Comparison of ENCODE assay signal across 20 mouse cellular contexts in genomic region chr12:112745716-112746115, GRCm38 (mm10). TPM values are rescaled to one million over a fixed set of nuclear protein-coding genes. Genes with fewer than 3 reads are reported as not detected.
DNase-seq lines count a peak whose midpoint lies in the region; ATAC-seq lines count a peak whose summit lies in the region.
"Had no signal": no experiment of that assay in that cellular context is flagged by ENCODE, and none has a peak within 500 bp of the region (broad histone marks: within the 10 kb centered on the region; RNA-seq: fewer than 3 reads in every experiment).

No protein-coding gene starts in this region.

- H3K9me3 ChIP-seq in embryonic facial prominence, embryonic 13.5 days = no peaks in the 10 kb centered on the region
- H3K9me3 ChIP-seq in embryonic facial prominence, embryonic 10.5 days = no peaks in the 10 kb centered on the region
- no peaks in the 10 kb centered on the region for H3K9me3 ChIP-seq in midbrain, embryonic 13.5 days
- H3K9me3 ChIP-seq in midbrain, embryonic 11.5 days (ENCODE audit: control insufficient read depth, low read length) = no peaks in the 10 kb centered on the region
- H3K9me3 ChIP-seq: embryonic facial prominence, embryonic 12.5 days; heart, embryonic 12.5 days; megakaryocyte, embryonic 14.5 days had no signal

- H3K36me3 ChIP-seq in embryonic facial prominence, embryonic 13.5 days = peaks cover 46% of the 10 kb centered on the region
- H3K36me3 ChIP-seq in embryonic facial prominence, embryonic 10.5 days (replicated peaks) = peaks cover 26% of the 10 kb centered on the region
- H3K36me3 ChIP-seq in midbrain, embryonic 13.5 days = peaks cover 26% of the 10 kb centered on the region
- no peaks in the 10 kb centered on the region for H3K36me3 ChIP-seq in midbrain, embryonic 11.5 days (ENCODE audit: control insufficient read depth, insufficient read depth, low read length)

- no peak overlapping the region for H3K27ac ChIP-seq in embryonic facial prominence, embryonic 13.5 days
- no peak overlapping the region for H3K27ac ChIP-seq in embryonic facial prominence, embryonic 10.5 days (replicated peaks)
- no peak overlapping the region for H3K27ac ChIP-seq in midbrain, embryonic 13.5 days
- no peak overlapping the region for H3K27ac ChIP-seq in midbrain, embryonic 11.5 days (ENCODE audit: low read depth, low read length)
- H3K27ac ChIP-seq: embryonic facial prominence, embryonic 12.5 days; stomach, postnatal 0 days had no signal

- ATAC-seq in embryonic facial prominence, embryonic 13.5 days (ENCODE audit: insufficient number of reproducible peaks, insufficient read depth, low FRiP score, low TSS enrichment, low read depth) = no peak
- ATAC-seq in midbrain, embryonic 13.5 days = no peak
- no peak for ATAC-seq in midbrain, embryonic 11.5 days (ENCODE audit: low FRiP score)
- ATAC-seq: liver, postnatal 0 days had no signal

- no peaks in the 10 kb centered on the region for H3K27me3 ChIP-seq in embryonic facial prominence, embryonic 13.5 days
- no peaks in the 10 kb centered on the region for H3K27me3 ChIP-seq in embryonic facial prominence, embryonic 10.5 days (replicated peaks; ENCODE audit: low read depth, poor library complexity, severe bottlenecking)
- H3K27me3 ChIP-seq in midbrain, embryonic 13.5 days = no peaks in the 10 kb centered on the region
- no peaks in the 10 kb centered on the region for H3K27me3 ChIP-seq in midbrain, embryonic 11.5 days (ENCODE audit: control insufficient read depth, insufficient read depth, low read length)
- H3K27me3 ChIP-seq: embryonic facial prominence, embryonic 12.5 days; heart, embryonic 12.5 days had no signal

- no peak overlapping the region for H3K4me3 ChIP-seq in embryonic facial prominence, embryonic 13.5 days
- H3K4me3 ChIP-seq in embryonic facial prominence, embryonic 10.5 days = no peak overlapping the region
- H3K4me3 ChIP-seq in midbrain, embryonic 13.5 days (replicated peaks) = no peak overlapping the region
- no peak overlapping the region for H3K4me3 ChIP-seq in midbrain, embryonic 11.5 days (ENCODE audit: low read depth, low read length)
- H3K4me3 ChIP-seq: embryonic facial prominence, embryonic 12.5 days; heart, embryonic 12.5 days; megakaryocyte, embryonic 14.5 days had no signal

- DNase-seq in embryonic facial prominence, embryonic 10.5 days (ENCODE audit: low spot score) = no peak
- peak; percentile 88 for DNase-seq in heart, adult 11 months
- DNase-seq in heart, postnatal 4 days = no peak
- DNase-seq in midbrain, embryonic 11.5 days (ENCODE audit: low spot score, missing footprints) = no peak
- no peak for DNase-seq in layer of hippocampus, adult 9-10 months (ENCODE audit: low spot score)
- DNase-seq: adrenal gland, postnatal 14 days; heart, postnatal 36 days; liver; liver, postnatal 0 days; lung, postnatal 14 days; right cerebral cortex, postnatal 25 days had no signal

- no peak overlapping the region for H3K4me2 ChIP-seq in embryonic facial prominence, embryonic 13.5 days
- no peak overlapping the region for H3K4me2 ChIP-seq in midbrain, embryonic 13.5 days (replicated peaks)
- no peak overlapping the region for H3K4me2 ChIP-seq in midbrain, embryonic 11.5 days
- H3K4me2 ChIP-seq: embryonic facial prominence, embryonic 12.5 days; heart, embryonic 12.5 days had no signal

- 0 out of 2 replicates have a peak overlapping the region, but pooled peaks have one; percentile 32 for H3K9ac ChIP-seq in embryonic facial prominence, embryonic 13.5 days
- peak overlapping the region; percentile 15; the same call in 1 of the 2 replicates for H3K9ac ChIP-seq in midbrain, embryonic 13.5 days (replicated peaks)
- H3K9ac ChIP-seq in midbrain, embryonic 11.5 days (ENCODE audit: low read length) = no peak overlapping the region
- H3K9ac ChIP-seq: embryonic facial prominence, embryonic 12.5 days; liver, postnatal 0 days had no signal

- 82% methylated on average over 10 of the region's 10 CpGs for WGBS in embryonic facial prominence, embryonic 13.5 days
- 86% methylated on average over 10 of the region's 10 CpGs for WGBS in embryonic facial prominence, embryonic 10.5 days
- WGBS in midbrain, embryonic 13.5 days = 91% methylated on average over 10 of the region's 10 CpGs
- 92% methylated on average over 10 of the region's 10 CpGs for WGBS in midbrain, embryonic 11.5 days

- peaks cover 24% of the 10 kb centered on the region for H3K4me1 ChIP-seq in embryonic facial prominence, embryonic 13.5 days
- H3K4me1 ChIP-seq in embryonic facial prominence, embryonic 10.5 days = peaks cover 46% of the 10 kb centered on the region
- H3K4me1 ChIP-seq in midbrain, embryonic 13.5 days (replicated peaks) = peaks cover 26% of the 10 kb centered on the region
- H3K4me1 ChIP-seq in midbrain, embryonic 11.5 days (ENCODE audit: control insufficient read depth, insufficient read depth, low read length) = peaks cover 5% of the 10 kb centered on the region

RNA-seq across cellular contexts. Expression of gene Pld4, which starts 14.7 kb away (rescaled TPM):
- polyA plus RNA-seq in embryonic facial prominence, embryonic 13.5 days (2015; fragmentation: Nextera tagmentation; extraction: Ambion mirVana) = 6.1 and 7.3 TPM in 2 replicates
- polyA plus RNA-seq in embryonic facial prominence, embryonic 10.5 days (2016; fragmentation: Nextera tagmentation; extraction: Ambion mirVana) = 3.9 and 4.6 TPM in 2 replicates
- total RNA-seq in heart, postnatal 4 days (2021) = 1 to 10 TPM; 3.4 to 4.1 TPM
- 5.2 and 6.4 TPM in 2 replicates for polyA plus RNA-seq in midbrain, embryonic 13.5 days (2015; fragmentation: Nextera tagmentation; extraction: Ambion mirVana)
- 3.5 and 4.2 TPM in 2 replicates for polyA plus RNA-seq in midbrain, embryonic 11.5 days (2014; fragmentation: Nextera tagmentation; extraction: Ambion mirVana)
- polyA plus RNA-seq: C2C12 had no signal

RNA-seq across cellular contexts. Expression of gene Cep170b, which starts 25.5 kb away (rescaled TPM):
- polyA plus RNA-seq in embryonic facial prominence, embryonic 13.5 days (2015; fragmentation: Nextera tagmentation; extraction: Ambion mirVana) = 13.8 and 16.7 TPM in 2 replicates
- polyA plus RNA-seq in embryonic facial prominence, embryonic 10.5 days (2016; fragmentation: Nextera tagmentation; extraction: Ambion mirVana) = 9.7 and 10.6 TPM in 2 replicates
- total RNA-seq in heart, postnatal 4 days (2021) = 10 to 100 TPM; 13.1 to 14.1 TPM
- polyA plus RNA-seq in midbrain, embryonic 13.5 days (2015; fragmentation: Nextera tagmentation; extraction: Ambion mirVana) = 20.2 and 22.0 TPM in 2 replicates
- polyA plus RNA-seq in midbrain, embryonic 11.5 days (2014; fragmentation: Nextera tagmentation; extraction: Ambion mirVana) = 5.2 and 5.5 TPM in 2 replicates
- total RNA-seq: monocyte, adult 5-6 weeks had no signal

RNA-seq across cellular contexts. Expression of gene Ahnak2, which starts 56.7 kb away (rescaled TPM):
- 0.95 and 1.2 TPM in 2 replicates for polyA plus RNA-seq in embryonic facial prominence, embryonic 13.5 days (2015; fragmentation: Nextera tagmentation; extraction: Ambion mirVana)
- 0.04 and 0.20 TPM in 2 replicates for polyA plus RNA-seq in embryonic facial prominence, embryonic 10.5 days (2016; fragmentation: Nextera tagmentation; extraction: Ambion mirVana)
- 10 to 100 TPM; 13.5 to 16.8 TPM for total RNA-seq in heart, postnatal 4 days (2021)
- polyA plus RNA-seq in midbrain, embryonic 13.5 days (2015; fragmentation: Nextera tagmentation; extraction: Ambion mirVana) = 0.31 and 0.37 TPM in 2 replicates
- 0.07 and 0.22 TPM in 2 replicates for polyA plus RNA-seq in midbrain, embryonic 11.5 days (2014; fragmentation: Nextera tagmentation; extraction: Ambion mirVana)
- total RNA-seq: common myeloid progenitor, adult 5-6 weeks had no signal
